Mouse (Mus musculus): ENCODE results near the gene Prl8a1. TPM values are rescaled to one million over a fixed set of nuclear protein-coding genes. Genes with fewer than 3 reads are reported as not detected.

Gene Prl8a1
- not detected in 2 replicates for polyA plus RNA-seq (2015; fragmentation: Nextera tagmentation; extraction: Ambion mirVana)

- no peak within 1 kb of the TSS for H3K9ac ChIP-seq (ENCODE audit: low read length)
- H3K27ac ChIP-seq (replicated peaks) = no peak within 1 kb of the TSS
- TF ChIP-seq CTCF (IDR thresholded peaks at IDR 0.05; ENCODE audit: low read depth) (no peak), EP300 (optimal IDR thresholded peaks at IDR 0.05) (no peak)
- no peaks in the 10 kb centered on the region for H3K4me1 ChIP-seq (replicated peaks; ENCODE audit: control insufficient read depth, insufficient read depth)
- H3K4me3 ChIP-seq (ENCODE audit: low read depth, low read length) = no peak within 1 kb of the TSS
- no peaks in the 10 kb centered on the region for H3K27me3 ChIP-seq (ENCODE audit: control insufficient read depth, insufficient read depth, low read length)
- H3K9me3 ChIP-seq (ENCODE audit: control insufficient read depth, low read length) = no peaks in the 10 kb centered on the region
- H3K4me2 ChIP-seq (replicated peaks; ENCODE audit: low read depth) = no peak within 1 kb of the TSS
- no peaks in the 10 kb centered on the region for H3K36me3 ChIP-seq (ENCODE audit: control insufficient read depth, insufficient read depth, low read length)
- ATAC-seq (ENCODE audit: low FRiP score, low TSS enrichment) (no peak), DNase-seq (ENCODE audit: low spot score) (no peak)
- 64% methylated on average over 2 of the region's 2 CpGs for WGBS
These were observed at the start of gene Prl8a1 for GRCm38 (mm10) chr13:27582071-27582470. Prl8a1 (minus strand) TSS chr13:27582171.

- Histone ChIP-seq H3K9ac (ENCODE audit: low read length) (no peak within 1 kb of the TSS), H3K36me3 (ENCODE audit: control insufficient read depth, insufficient read depth, low read length) (no peaks in the 10 kb centered on the region), H3K9me3 (ENCODE audit: control insufficient read depth, low read length) (no peaks in the 10 kb centered on the region), H3K4me1 (replicated peaks; ENCODE audit: control insufficient read depth, insufficient read depth) (no peaks in the 10 kb centered on the region), H3K4me2 (replicated peaks; ENCODE audit: low read depth) (no peak within 1 kb of the TSS), H3K27ac (replicated peaks) (no peak within 1 kb of the TSS), H3K27me3 (ENCODE audit: control insufficient read depth, insufficient read depth, low read length) (no peaks in the 10 kb centered on the region), H3K4me3 (ENCODE audit: low read depth, low read length) (no peak within 1 kb of the TSS)
- 71% methylated on average over 4 of the region's 4 CpGs for WGBS
- DNase-seq (ENCODE audit: low spot score) (no peak), ATAC-seq (ENCODE audit: low FRiP score, low TSS enrichment) (no peak)
- TF ChIP-seq CTCF (IDR thresholded peaks at IDR 0.05; ENCODE audit: low read depth) (no peak), EP300 (optimal IDR thresholded peaks at IDR 0.05) (no peak)
These were observed 28.5 kb upstream of the Prl8a1 start, which contains the start of gene Prl7b1 for GRCm38 (mm10) chr13:27610482-27610881. Prl7b1 (minus strand) TSS chr13:27610582.

- 74% methylated on average over 2 of the region's 2 CpGs for WGBS
- Histone ChIP-seq H3K27ac (replicated peaks) (no peak within 1 kb of the TSS), H3K27me3 (ENCODE audit: control insufficient read depth, insufficient read depth, low read length) (no peaks in the 10 kb centered on the region), H3K36me3 (ENCODE audit: control insufficient read depth, insufficient read depth, low read length) (no peaks in the 10 kb centered on the region), H3K4me3 (ENCODE audit: low read depth, low read length) (no peak within 1 kb of the TSS), H3K4me2 (replicated peaks; ENCODE audit: low read depth) (no peak within 1 kb of the TSS), H3K9me3 (ENCODE audit: control insufficient read depth, low read length) (no peaks in the 10 kb centered on the region), H3K9ac (ENCODE audit: low read length) (no peak within 1 kb of the TSS), H3K4me1 (replicated peaks; ENCODE audit: control insufficient read depth, insufficient read depth) (no peaks in the 10 kb centered on the region)
- ATAC-seq (ENCODE audit: low FRiP score, low TSS enrichment) (no peak), DNase-seq (ENCODE audit: low spot score) (no peak)
- no peak for TF ChIP-seq EP300 (optimal IDR thresholded peaks at IDR 0.05)
- no peak for TF ChIP-seq CTCF (IDR thresholded peaks at IDR 0.05; ENCODE audit: low read depth)
These were observed 17.5 kb downstream of the Prl8a1 start, which contains the start of gene Prl8a9 for GRCm38 (mm10) chr13:27564506-27564905. Prl8a9 (minus strand) TSS chr13:27564606.

- no peaks in the 10 kb centered on the region for H3K9me3 ChIP-seq (ENCODE audit: control insufficient read depth, low read length)
- H3K4me1 ChIP-seq (replicated peaks; ENCODE audit: control insufficient read depth, insufficient read depth) = no peaks in the 10 kb centered on the region
- TF ChIP-seq EP300 (optimal IDR thresholded peaks at IDR 0.05) = no peak
- H3K4me2 ChIP-seq (replicated peaks; ENCODE audit: low read depth) = no peak overlapping the region
- H3K4me3 ChIP-seq (ENCODE audit: low read depth, low read length) = no peak overlapping the region
- H3K9ac ChIP-seq (ENCODE audit: low read length) = no peak overlapping the region
- no peaks in the 10 kb centered on the region for H3K36me3 ChIP-seq (ENCODE audit: control insufficient read depth, insufficient read depth, low read length)
- DNase-seq (ENCODE audit: low spot score) = no peak
- no peak overlapping the region for H3K27ac ChIP-seq (replicated peaks)
- no peaks in the 10 kb centered on the region for H3K27me3 ChIP-seq (ENCODE audit: control insufficient read depth, insufficient read depth, low read length)
- no peak for ATAC-seq (ENCODE audit: low FRiP score, low TSS enrichment)
These were observed 28.6 kb downstream of the Prl8a1 start for GRCm38 (mm10) chr13:27553336-27553735.

Other genes with a start within 250 kb of the Prl8a1 start
- not detected in 2 replicates for gene Prl8a2, start 236.5 kb downstream of the Prl8a1 start, polyA plus RNA-seq (2015; fragmentation: Nextera tagmentation; extraction: Ambion mirVana)
- gene Prl2b1, start 191.3 kb downstream of the Prl8a1 start, polyA plus RNA-seq (2015; fragmentation: Nextera tagmentation; extraction: Ambion mirVana) = not detected in 2 replicates
- not detected in 2 replicates for gene Prl8a6, start 143.5 kb downstream of the Prl8a1 start, polyA plus RNA-seq (2015; fragmentation: Nextera tagmentation; extraction: Ambion mirVana)
- not detected in 2 replicates for gene Prl8a8, start 69.0 kb downstream of the Prl8a1 start, polyA plus RNA-seq (2015; fragmentation: Nextera tagmentation; extraction: Ambion mirVana)
- gene Prl8a9, start 17.6 kb downstream of the Prl8a1 start, polyA plus RNA-seq (2015; fragmentation: Nextera tagmentation; extraction: Ambion mirVana) = not detected in 2 replicates
- gene Prl7b1, start 28.4 kb upstream of the Prl8a1 start, polyA plus RNA-seq (2015; fragmentation: Nextera tagmentation; extraction: Ambion mirVana) = not detected in 2 replicates
- not detected in 2 replicates for gene Prl7a1, start 60.3 kb upstream of the Prl8a1 start, polyA plus RNA-seq (2015; fragmentation: Nextera tagmentation; extraction: Ambion mirVana)
- not detected in 2 replicates for gene Prl7a2, start 85.9 kb upstream of the Prl8a1 start, polyA plus RNA-seq (2015; fragmentation: Nextera tagmentation; extraction: Ambion mirVana)
- gene Prl7d1, start 134.6 kb upstream of the Prl8a1 start, polyA plus RNA-seq (2015; fragmentation: Nextera tagmentation; extraction: Ambion mirVana) = not detected in 2 replicates
- not detected in 2 replicates for gene Prl7c1, start 198.6 kb upstream of the Prl8a1 start, polyA plus RNA-seq (2015; fragmentation: Nextera tagmentation; extraction: Ambion mirVana)
- not detected in 2 replicates for gene Prl2a1, start 219.5 kb upstream of the Prl8a1 start, polyA plus RNA-seq (2015; fragmentation: Nextera tagmentation; extraction: Ambion mirVana)

Data from stomach, postnatal 0 days (tissue).